Mouse (Mus musculus): ENCODE results near the gene Adcyap1r1.

Adcyap1r1 gene

GRCm38 (mm10) chr6:55451771-55452371, at the start of gene Adcyap1r1:
Gene Adcyap1r1 (plus strand): TSS chr6:55451978.
- no peak for DNase-seq (ENCODE audit: extremely low read depth, low read depth, low spot score)

- DNase-seq (ENCODE audit: extremely low read depth, low read depth, low spot score), result no peak
These were observed 49.6 kb upstream of the Adcyap1r1 start for GRCm38 (mm10) chr6:55402041-55402776.

GRCm38 (mm10) chr6:55403411-55404309, 48.1 kb upstream of the Adcyap1r1 start:
- DNase-seq (ENCODE audit: extremely low read depth, low read depth, low spot score), result no peak

- no peak for DNase-seq (ENCODE audit: extremely low read depth, low read depth, low spot score)
These were observed 47.3 kb upstream of the Adcyap1r1 start for GRCm38 (mm10) chr6:55404421-55404990.

- DNase-seq (ENCODE audit: extremely low read depth, low read depth, low spot score), result no peak
These were observed 44.4 kb upstream of the Adcyap1r1 start for GRCm38 (mm10) chr6:55407345-55407744.

- no peak for DNase-seq (ENCODE audit: extremely low read depth, low read depth, low spot score)
These were observed 41.5 kb upstream of the Adcyap1r1 start for GRCm38 (mm10) chr6:55410119-55410775.

- DNase-seq (ENCODE audit: extremely low read depth, low read depth, low spot score), result no peak
These were observed 40.8 kb upstream of the Adcyap1r1 start for GRCm38 (mm10) chr6:55410977-55411376.

GRCm38 (mm10) chr6:55416202-55416601, 35.6 kb upstream of the Adcyap1r1 start:
- no peak for DNase-seq (ENCODE audit: extremely low read depth, low read depth, low spot score)

GRCm38 (mm10) chr6:55418746-55419410, 32.9 kb upstream of the Adcyap1r1 start:
- DNase-seq (ENCODE audit: extremely low read depth, low read depth, low spot score), result no peak

GRCm38 (mm10) chr6:55420411-55420810, 31.4 kb upstream of the Adcyap1r1 start:
- DNase-seq (ENCODE audit: extremely low read depth, low read depth, low spot score), result no peak

- no peak for DNase-seq (ENCODE audit: extremely low read depth, low read depth, low spot score)
These were observed 30.9 kb upstream of the Adcyap1r1 start for GRCm38 (mm10) chr6:55420869-55421361.

- DNase-seq (ENCODE audit: extremely low read depth, low read depth, low spot score), result no peak
These were observed 19.7 kb upstream of the Adcyap1r1 start for GRCm38 (mm10) chr6:55432121-55432520.

GRCm38 (mm10) chr6:55434360-55434759, 17.4 kb upstream of the Adcyap1r1 start:
- DNase-seq (ENCODE audit: extremely low read depth, low read depth, low spot score), result no peak

- DNase-seq (ENCODE audit: extremely low read depth, low read depth, low spot score), result no peak
These were observed 16.3 kb upstream of the Adcyap1r1 start for GRCm38 (mm10) chr6:55435266-55436159.

- no peak for DNase-seq (ENCODE audit: extremely low read depth, low read depth, low spot score)
These were observed 13.9 kb upstream of the Adcyap1r1 start for GRCm38 (mm10) chr6:55437919-55438318.

GRCm38 (mm10) chr6:55438837-55439236, 12.9 kb upstream of the Adcyap1r1 start:
- no peak for DNase-seq (ENCODE audit: extremely low read depth, low read depth, low spot score)

- DNase-seq (ENCODE audit: extremely low read depth, low read depth, low spot score), result no peak
These were observed 7.7 kb upstream of the Adcyap1r1 start for GRCm38 (mm10) chr6:55443927-55444688.

- DNase-seq (ENCODE audit: extremely low read depth, low read depth, low spot score), result no peak
These were observed 7.1 kb upstream of the Adcyap1r1 start for GRCm38 (mm10) chr6:55444721-55445120.
